Mouse (Mus musculus) heart, adult 9 months (tissue): ENCODE measurements around the gene Olfr836.
"Not testable (repeated sequence)": the region's sequence is repeated elsewhere in the genome, so short reads cannot be mapped to it uniquely, and the experiment has no call there.

ENCODE experiments used
- DNase-seq, 2 experiments: peaks; one replicate each; pipeline ENCODE4 v3.0.0; 2022; ENCODE audit warnings: low spot score in 2 of 2

The Olfr836 gene

GRCm38 (mm10) chr9:19120082-19120481 is at the start of gene Olfr836:
TSS of gene Olfr836 (plus strand) at chr9:19120382.
- no peak for DNase-seq

DNA sequence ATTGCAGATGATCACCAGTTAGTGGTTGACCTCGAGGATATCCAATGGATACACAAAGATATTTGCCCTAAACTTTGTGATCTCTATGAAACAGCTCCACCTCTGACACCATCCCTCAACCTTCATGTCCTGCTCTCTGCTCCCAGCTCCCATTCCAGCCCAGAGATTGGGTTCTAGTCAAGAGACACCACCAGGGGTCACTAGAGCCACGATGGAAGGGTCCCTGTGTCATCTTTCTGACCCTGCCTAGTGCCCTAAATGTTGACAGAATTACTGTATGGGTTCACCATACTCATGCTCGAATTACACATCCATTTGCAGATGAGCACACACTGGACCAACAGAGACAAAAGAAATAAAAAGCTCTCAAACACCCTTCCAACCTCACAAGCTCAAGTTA is 35.2 kb upstream of the Olfr836 start:
- DNase-seq, result no peak

DNA sequence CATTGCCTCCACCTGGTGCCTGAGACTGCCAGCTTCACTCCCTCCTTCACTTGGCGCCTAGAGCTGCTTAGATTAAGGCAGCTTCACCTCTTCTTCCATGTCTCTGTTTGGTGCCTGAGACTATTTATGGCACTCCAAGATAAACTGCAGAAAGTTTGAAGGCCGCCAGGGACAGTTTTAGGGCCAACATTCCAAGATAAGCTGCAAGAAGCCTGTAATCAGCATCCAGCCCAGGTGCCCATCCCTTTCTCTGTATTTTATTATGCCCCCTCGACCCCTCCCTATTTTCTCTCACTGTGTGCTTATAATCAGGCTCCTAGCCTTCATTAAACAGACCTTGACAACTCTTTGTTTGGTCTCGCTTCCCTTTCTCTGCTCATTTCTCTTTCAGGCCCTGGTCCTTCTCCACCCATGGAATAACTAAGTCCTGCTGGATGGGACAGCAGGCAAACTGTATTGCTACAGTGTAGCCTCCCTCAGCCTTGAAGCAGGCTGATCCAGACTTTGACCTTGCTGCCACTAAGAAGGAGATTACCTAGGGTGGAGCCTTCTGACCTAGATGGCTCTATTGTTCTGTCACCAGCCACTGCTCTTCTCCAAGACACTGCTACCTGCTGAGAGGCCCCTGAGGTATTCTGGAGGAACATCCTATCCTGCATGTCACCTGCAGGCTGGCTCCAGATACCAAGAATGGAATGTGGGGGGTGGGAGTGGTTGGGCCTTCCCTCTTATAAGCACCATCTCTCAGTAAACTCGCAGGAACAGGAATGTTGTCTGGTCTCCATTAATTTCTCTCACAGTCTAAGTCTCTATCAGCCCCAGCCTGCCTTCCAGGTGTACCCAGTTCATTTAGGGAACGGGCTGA is 27.1 kb upstream of the Olfr836 start:
- not testable (repeated sequence) for DNase-seq

- no peak for DNase-seq
Measured at GRCm38 (mm10) chr9:19097286-19097685, 22.9 kb upstream of the Olfr836 start.

DNA sequence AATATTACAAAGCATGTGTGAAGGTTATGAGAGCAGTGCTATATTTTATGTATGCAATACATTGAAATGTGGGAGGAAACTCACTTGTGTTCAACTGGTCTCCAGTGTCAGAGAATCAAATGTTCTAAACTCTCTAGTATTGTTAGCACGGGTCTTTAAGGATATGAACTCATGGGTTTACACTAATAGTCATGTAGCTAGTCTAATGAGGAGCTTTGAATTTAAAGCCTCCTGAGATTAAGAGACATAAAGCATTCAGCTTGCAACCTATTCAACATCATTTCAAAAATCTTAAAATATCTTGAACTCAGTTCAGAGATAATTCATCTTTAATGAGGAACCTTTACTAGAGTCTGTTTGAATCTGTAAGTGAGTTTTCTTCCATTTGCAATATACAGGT is 15.8 kb downstream of the Olfr836 start, which contains the start of gene Olfr837:
Gene Olfr837, plus strand, starts transcription at position 301 of the 400 bp plus-strand sequence.
- DNase-seq, result no peak
